Mouse (Mus musculus) kidney, postnatal 14 days (tissue): ENCODE measurements at regions not wholly inside any gene's neighbourhood (a gene's known extent, or its start where the extent isn't known, plus 50 kb on each side); places are given as distances from the start of the nearest gene placed in this dataset.

Experiments used
- DNase-seq: peaks from one replicate; pipeline ENCODE4 v3.0.0; 2022; ENCODE audit warnings: mixed read lengths

DNA sequence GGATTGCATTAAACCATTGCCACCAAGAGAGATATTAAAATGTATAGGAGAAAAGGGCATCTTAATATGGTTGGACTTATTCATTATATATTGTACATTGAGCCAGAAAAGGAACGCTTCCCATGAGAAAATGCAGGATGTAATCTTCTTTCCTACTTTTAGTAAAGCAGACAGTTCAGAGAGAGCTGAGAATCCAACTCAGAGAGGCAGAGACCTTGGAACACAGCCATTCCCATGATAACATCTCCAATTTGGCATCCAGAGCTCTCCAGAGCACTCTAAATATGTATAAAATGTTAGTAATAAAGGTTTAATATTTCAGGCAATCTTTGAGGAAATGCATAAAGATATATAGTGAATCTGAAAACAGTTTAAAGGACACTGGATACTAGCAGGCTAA is 199.3 kb upstream of the Asb5 start:
- no peak for DNase-seq

DNA sequence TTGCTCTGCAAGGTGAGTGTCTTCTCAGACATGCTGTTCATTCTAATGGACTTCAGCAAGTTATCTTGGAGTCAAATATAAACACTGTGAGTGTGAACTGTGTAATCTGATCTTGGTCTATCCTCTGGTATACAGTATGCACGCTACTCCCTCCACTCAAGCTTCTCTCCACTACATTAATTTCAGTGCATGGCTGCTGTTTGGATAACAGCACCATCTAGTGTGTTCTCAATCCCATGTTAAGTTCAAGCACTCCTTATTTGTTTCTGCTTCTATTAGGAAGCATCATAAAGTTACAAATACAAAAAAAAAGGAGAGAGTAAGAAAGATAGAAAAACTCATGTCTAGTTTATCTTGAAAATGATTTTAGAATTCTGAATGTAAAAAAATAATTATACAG is 197.5 kb upstream of the Asb5 start:
- no peak for DNase-seq

DNA sequence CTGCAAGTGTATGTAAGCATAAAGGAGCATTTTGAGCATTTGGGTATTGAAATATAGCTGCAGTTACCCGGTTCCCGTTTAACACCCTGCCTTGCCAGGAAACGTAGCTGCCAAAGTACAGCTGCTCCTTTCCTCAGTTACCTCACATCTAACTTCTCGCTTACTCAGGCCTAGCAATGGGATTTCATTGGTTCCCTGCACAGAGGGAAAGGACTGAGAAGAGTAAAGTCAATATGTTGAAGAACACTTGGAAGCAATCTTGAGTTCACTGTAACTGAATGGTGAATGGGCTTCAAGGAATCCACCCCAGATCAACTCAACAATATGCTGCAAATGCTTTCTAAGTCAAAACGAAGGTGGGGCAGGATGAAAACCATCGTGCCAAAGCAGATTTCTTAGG is 178.3 kb upstream of the Asb5 start:
- DNase-seq, result no peak

DNA sequence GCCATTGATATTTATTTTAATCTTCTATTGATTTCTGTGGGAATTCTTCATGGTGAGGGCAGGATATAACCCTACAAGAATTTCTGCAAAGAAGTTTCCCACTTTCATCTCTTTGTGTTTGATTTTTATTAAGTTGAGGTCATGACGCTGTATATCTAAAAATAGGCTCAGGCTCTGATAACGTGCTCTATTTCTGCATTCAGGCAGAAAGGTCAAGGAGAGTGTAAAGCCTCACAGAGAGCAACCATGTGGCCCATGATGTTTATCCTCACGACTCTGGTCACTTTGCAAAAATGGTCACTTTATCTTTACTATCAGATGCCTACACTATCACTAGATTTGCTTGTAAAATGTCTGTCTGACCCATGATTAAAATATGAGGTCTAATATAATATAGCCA is 167.7 kb upstream of the Asb5 start:
- no peak for DNase-seq

DNA sequence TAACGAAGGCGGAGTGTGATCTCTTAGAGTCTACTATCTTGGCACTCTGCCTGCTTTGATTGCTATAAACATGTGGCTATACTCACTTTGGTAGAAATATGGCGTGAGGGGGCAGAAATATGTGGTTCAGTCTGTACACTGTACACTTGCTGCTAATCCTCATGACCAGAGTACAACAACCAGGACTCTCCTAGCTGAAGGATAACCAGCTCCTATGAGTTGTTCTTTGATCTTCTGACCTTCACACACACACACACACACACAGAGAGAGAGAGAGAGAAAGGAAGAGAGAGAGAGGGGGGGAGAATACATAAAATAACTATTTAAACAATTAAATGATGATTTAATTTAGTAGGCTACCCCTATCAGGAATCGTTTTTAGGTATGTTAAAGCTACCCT is 158.9 kb upstream of the Asb5 start:
- no peak for DNase-seq

DNA sequence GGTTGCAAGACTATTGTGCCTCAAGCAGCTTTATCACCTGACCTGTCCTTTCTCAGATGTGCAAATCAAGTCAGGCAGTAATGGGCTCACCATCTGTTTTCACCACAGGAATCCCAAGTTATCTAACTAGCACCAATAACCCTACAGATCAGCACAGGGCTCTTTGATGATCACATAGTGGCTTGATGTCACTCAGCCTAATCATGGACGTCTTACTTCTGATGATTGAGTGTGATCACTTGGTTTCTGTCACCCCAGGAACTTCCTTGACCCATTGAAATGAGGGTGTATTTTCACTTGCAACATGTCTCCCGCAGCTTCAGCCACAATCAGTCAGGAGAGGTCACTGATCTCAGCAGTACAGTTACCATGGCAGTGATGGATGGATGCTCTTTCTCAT is 158.3 kb upstream of the Asb5 start:
- DNase-seq, result no peak

DNA sequence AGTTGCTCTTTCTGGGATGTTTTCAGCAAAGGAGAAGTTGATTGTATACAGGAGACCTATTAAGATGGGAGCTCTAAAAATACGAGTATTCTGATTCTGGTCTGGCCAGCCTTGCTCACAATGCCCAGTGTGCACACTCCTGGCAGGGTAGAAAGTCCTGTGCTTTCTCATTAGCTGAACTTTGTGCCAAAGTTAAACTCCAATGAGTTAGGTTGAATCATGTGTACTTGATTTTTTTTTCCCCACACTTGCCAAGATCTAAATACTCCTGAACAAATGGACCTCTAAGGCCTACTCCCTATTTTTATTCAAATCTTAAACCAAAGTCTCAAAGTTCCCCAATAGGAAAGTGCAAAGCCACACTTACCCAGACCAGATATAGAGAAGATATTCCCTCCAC is 156.5 kb upstream of the Asb5 start:
- no peak for DNase-seq

DNA sequence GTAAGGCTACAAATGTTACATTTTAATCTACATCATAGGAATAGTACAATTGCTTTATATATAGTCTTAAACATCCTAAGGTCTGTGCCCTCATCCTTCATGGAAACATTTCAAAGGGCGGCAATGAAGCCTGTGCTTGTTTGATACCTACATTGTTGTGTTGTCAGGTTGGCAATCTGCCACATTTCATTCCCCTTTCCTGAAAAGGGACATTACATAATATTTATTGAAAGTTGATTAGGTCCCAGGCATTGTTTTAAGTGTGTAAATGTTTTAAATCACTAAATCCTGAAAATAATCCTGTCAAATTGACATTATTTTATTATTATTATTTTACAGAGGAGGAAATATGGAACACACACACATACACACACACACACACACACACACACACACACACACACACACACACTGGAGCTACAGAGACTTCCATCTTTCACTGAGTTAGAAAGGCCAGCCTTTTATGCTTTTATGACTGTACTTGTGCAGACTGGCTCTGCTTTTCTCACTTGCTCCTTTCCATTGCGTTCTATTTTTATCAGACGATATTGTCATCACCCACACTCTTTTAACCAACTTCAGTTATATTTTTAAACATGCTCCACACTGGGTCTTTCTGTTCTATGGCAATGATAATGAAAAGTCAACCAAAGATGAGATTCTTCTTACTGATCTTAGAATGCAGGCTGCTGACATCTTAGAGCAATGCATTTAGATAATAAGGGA is 153.8 kb upstream of the Asb5 start:
- DNase-seq, result peak; percentile 3

DNA sequence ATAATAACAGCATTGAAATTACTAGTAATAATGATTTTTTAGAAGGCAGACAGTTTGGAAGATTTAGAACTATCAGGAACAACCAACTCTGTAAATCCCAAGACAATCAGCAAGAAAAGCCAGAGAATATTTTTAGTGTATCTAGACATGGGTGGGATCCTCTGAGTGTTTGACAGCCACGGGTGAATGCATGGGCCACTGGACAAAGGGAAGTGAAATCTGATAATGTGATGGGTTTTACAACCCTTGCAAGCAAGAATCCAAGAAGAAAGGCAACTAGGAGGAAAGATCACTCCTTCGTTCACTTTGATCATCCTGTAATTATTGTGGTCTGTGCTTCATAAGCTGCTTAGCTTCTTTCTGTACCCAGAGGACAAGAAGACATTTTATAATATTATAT is 149.2 kb upstream of the Asb5 start:
- no peak for DNase-seq

DNA sequence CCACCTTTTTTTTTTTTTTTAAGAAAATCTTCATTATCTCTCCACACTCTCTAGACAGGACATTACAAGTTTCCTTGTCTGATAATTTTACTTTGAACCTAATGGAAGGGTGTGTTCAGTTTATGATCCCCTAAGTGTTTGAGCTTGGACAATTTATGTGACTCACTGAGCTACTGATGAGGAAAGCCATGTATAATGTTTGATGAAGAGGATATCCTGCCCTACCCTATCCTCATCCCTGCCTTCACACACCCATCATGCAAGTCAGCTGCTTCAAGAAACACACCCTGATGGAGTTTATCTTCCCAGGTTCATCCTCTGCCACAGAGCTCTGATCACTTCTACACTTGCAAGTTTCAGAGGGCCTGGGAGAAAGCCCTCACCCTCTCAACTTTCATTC is 136.5 kb upstream of the Asb5 start:
- DNase-seq, result no peak

DNA sequence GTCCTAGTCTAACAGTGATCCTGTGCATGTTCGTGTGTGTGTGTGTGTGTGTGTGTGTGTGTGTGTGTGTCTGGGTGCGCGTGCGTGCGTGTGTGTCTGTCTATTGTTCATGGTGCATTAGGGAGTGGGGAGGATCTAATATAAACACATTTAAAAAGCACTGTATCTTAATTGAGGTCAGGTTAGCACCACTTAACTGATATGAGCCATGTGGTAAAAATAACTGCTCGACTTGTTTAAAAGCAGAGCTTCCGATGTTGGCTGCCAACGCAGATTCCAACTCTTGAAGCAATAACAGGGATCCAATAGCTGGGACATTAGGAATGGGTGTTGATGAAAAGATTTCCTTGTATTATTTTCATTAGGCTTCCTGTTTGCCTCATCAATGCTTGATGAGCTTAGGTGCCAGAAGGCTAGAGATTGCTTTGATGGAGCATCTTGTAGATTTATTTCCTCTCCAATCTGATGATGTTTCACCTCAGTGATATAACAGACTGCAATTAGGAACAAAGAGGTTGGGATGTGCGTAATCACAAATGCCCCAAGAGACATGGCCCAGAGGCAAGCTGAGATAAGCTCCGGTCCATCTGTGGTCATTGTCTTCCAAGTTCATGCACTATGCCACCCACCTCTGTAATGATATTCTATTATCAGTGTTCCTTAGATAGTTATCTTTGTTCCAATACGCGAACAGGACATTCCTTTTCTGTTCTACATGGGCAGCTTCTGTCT is 135.7 kb upstream of the Asb5 start:
- peak; percentile 21 for DNase-seq

DNA sequence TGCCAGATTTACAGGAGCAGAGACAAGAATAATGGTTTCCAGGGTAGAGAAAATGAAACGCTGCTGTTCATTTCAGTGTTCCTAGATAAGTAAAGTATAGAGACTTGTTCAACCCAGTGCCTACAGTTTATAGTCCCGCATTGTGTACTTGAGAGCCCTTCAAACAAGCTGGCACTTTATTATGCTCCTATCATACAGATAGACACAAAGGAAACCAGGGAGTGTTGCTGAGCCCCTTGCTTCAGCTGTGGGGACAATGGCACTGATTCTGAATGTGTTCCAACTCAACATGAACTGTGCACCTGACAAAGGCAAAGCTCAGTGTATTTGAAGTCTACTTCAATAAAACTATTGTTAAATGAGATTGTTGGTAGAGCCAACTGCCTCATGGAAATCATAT is 123.7 kb upstream of the Asb5 start:
- DNase-seq, result no peak

DNA sequence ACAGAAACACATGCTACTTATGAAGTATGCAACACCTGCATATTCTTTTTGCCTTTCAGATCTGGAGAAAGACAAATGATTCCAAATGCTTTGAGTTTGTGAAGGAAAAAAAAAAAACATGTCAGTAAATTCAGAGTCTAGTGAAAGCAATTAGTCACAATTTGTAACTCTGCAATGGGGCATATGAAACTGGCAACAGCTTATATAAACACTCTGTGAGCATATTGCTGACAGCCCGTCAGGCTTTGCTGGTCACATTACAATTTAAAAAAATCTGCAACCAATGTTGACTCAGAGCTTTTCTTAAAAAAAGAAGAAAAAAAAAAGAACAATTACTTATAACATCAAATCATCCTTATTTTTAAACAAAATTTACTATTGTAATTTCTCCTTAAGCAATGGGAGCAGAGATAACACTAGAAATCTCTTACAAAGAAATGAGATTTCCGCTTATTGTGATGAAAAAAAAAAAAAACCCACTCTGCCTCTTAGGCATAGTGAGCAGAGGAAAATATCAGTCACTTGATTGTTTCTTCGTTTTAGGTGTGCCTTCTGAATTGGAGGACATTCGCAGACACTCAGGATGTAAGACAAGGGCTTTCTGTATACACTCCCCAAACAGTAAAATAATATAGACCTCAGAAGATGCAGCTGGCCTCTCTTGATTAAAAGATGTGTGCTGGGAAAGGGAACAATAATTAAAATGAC is 115.1 kb upstream of the Asb5 start:
- DNase-seq, result no peak

DNA sequence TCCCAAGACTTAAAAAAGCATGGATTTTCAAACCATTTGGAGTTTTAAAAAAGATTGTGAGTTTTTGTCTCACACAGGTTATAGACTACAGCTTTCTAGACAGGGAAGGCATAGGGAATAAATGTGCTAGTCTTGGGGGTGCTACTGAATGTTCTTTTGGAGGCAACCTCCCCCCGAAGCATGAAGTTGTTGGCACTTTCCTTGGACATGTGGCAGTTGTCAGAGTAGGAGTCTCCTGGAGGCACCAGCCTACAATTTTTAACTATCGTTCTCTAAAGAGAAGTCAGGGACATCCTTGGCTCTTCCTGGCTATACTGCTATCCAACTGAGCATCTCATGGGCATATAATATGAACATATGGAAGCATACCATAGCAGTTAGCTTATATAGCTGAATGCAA is 112.7 kb upstream of the Asb5 start:
- no peak for DNase-seq

DNA sequence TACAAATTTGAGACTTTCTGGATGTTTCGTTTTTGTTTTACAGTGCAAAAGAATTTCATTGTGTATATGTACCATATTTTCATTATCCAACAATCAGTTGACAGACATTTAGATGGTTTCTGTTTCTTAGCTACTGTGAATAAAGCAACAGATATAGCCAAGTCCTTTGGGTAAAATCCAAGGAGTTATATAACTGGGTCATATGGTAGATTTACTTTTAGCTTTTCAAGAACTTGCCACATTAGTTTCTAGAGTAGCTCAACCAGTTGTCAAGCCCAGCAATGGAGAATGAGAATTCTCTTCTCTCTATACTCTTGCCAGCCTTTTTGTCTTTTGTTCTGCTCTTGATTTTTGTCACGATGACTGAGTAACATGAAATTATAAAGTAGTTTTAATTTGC is 111.3 kb upstream of the Asb5 start:
- DNase-seq, result no peak

DNA sequence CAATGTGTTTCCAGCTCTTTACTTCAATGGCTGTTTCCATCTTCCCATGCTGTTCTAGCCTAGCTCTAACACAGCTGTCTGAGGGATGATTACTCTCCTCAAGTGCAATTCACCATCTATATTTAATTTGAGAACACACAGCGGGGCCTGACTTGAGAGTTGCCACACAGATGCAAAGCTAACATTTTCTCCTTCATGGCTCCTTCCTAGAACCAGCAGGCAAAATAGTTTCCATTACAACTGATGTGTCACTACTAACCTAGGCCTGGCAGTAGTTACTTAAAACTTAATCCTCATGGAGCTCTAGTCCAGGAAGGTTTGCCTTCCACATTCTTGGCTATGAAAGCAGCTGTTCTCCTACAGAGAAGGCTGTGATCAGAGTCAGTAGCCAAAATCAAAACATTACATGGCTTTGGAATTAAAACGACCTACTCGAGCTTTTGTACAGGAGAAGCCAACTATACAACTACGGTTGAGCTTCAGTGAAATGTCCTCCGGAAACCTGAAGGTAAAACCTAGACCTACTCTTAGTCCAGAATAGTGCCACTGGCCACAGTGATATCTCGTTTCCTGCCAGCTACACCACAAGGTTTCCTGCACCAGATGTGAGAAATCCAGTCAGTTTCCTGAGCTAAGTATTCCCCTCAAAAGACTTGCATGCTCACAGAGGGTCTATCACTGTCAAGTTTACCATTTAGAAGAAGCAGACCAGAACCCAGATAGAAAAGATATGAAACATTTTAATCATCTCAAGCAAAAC is 108.9 kb upstream of the Asb5 start:
- no peak for DNase-seq

DNA sequence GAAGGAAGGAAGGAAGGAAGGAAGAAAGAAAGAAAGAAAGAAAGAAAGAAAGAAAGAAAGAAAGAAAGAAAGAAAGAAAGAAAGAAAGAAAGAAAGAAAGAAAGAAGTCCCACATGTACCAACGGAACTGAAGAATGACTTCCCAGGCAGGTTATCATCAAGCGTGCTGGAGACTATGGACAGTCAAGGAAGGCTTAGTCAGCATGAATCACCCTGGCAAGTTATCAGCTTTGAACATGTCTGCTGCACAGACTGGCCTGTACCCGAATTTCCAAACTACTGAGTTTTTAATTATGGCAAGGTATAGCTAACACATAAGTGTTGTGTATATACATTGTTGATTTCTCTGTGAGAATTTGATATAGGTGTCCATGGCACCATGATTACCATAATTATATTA is 104.3 kb upstream of the Asb5 start:
- no peak for DNase-seq

DNA sequence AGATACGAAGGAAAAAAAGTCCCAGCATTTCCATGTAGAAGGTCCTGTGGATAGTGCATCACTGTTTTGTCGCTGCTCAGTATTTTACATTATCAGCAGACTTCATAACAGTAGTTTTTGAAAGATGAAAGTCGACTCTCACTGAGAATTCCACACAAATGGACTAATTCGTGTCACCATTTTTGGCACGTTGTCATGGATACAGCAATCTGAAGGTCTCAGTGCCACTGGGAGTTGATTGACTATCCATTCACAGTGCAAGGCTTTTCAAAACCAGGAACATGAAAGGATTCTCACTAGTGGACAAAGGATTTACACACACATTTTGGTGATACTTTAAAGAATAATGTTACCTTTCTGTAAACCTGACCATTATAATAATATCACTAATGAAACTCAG is 93.7 kb upstream of the Asb5 start:
- no peak for DNase-seq

DNA sequence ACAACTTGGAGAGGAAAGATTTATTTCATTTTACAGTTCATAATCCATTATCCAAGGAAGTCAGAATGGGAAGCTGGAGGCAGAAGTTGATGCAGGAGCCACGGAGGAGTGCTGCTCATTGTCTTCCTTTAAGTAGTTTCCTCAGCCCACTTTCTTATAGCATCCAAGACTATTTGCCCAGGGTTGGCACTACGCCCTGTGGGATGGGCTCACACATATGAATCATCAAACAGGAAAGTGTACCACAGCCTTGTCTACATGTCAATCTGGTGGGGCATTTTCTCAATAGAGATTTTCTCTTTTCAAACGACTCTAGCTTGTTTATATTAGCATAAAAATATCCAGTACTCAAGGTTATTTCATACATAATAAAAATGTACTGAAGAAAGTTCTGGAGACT is 88.2 kb upstream of the Asb5 start:
- DNase-seq, result no peak

DNA sequence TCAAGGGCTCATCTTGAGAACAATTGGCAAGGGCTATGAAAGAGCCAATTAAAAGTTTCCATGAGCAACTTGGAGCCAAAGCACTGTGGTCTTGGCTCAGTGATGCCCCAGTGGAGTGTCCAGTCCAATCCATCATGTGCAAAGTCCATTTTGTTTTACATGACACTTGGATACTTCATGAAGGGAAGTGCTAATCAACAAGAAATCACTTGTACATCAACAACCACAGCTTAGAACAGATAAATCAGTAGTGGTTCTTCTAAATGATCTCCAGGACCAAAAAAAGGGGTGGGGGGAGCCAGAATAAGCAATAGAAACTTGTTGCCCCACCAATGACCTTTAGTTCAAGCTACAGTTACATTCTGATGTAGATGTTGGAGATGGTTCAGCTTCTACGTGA is 87.0 kb upstream of the Asb5 start:
- DNase-seq, result no peak

DNA sequence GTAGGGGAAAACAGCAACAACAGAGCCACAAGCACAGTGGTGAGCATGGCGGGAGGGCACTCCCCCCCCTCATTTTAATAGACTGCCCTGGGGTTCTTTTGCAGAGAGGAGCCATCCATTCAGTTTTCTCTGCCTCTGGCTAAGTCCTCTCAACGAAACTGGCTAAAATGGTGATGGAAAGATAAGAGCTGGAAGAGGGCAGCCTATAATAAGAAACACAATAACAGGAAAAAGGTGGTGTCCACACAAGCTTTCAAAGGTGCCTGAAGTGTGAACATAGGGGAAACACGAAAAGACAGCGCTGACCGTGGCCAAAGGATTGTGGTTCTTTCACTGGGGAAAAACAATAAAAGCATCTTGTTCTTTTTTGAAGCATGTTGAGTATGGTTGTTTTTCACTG is 83.0 kb upstream of the Asb5 start:
- DNase-seq, result peak; percentile 2

DNA sequence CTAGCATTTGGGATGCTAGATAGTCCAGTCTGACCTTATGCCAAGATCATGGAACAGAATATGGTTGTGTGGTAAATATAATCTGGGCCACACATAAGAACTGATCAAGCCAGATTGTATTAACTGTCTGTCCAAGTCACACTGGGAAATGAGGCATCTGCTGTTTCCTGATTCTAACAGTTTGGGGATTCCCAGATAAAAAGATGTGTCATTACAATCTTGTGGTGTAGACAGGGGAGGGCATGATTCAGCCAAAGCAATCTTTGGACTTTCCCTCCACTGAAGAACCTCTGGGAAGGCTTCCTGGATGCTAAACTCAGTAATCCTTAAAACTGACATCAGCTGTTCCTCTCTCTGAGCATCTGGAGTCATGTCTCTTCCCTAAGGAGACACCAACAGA is 79.6 kb upstream of the Asb5 start:
- DNase-seq, result no peak

DNA sequence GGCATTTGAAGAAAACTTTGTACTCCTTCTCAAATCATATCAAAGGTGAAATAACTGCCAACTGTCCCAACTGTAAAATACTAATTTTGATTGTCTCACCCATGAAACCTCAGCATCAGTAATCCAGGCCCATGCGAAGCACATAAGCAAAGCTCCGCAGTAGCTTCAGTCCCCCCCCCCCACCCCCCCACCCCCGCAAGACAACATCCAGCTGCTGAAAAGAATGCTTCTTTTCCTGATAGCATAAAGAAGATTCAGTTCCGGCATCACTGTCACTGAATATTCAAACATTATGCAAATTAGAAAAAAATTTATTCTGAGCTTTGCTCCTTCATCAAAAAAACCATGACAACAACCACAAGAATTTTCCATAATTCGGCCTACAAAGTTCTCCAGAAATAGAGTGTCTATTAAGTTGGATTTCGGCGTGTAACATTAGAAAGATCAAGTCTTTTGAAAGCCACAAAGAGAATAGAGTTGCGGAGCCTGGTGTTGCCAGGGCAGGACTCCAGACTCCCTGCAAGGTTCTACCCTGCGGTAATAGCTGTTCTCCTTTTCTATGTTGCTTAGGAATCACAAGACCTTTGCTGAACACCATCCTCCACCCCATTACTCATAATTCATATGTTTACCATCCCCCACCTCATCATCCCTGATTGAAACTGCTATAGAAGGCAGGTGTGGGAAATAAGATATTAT is 77.9 kb upstream of the Asb5 start:
- no peak for DNase-seq
